Mouse (Mus musculus): ENCODE results near the gene Ccdc125. TPM values are rescaled to one million over a fixed set of nuclear protein-coding genes. Genes with fewer than 3 reads are reported as not detected.

Gene Ccdc125
- total and polyA plus RNA-seq, 3 experiments, result 0.32 to 0.59 (median 0.39) TPM

- H3K27ac ChIP-seq, result no peak overlapping the region
- 96% methylated on average over 2 of the region's 2 CpGs for WGBS
- intact Hi-C loops (cut with DNase I), result loop anchor here (5.0 kb wide), 1 partner anchor 80 kb away; the partner anchor contains the start of genes Ak6, Rad17 and Taf9
Measured at GRCm38 (mm10) chr13:100732756-100733155, 63.2 kb downstream of the Ccdc125 start.

DNA sequence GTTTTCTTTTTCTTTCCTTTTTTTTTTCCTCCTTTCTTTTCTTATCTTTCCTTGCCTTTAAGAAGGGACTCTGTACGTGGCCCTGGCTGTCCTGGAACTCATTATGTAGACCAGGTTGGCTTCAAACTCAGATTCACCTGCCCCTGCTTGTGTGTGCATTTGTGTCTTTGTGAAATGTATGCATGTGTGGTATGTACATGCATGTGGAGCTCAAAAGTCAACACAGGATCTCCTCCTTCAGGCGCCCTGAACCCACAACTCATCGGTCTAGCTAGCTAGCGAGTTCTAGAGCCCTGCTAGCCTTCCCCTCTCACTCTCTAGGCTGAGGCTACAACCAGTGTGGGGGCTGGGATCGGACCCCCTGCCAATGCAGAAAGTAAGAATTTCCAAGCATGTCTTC is 73.3 kb downstream of the Ccdc125 start:
- intact Hi-C loops (cut with DNase I), result loop anchor here (1.0 kb wide), 1 partner anchor 32 kb away; the partner anchor contains the start of gene Cenph
- Histone ChIP-seq H3K4me3 (peak overlapping the region; percentile 100; the same call in 1 of the 2 replicates), H3K27me3 (ENCODE audit: control insufficient read depth, insufficient read depth, low read length) (no peaks in the 10 kb centered on the region), H3K79me2 (replicated peaks; ENCODE audit: control insufficient read depth, insufficient read depth, low read length) (no peaks in the 10 kb centered on the region), H3K9ac (ENCODE audit: low read depth, low read length) (no peak overlapping the region), H3K27ac (no peak overlapping the region), H3K4me1 (ENCODE audit: control insufficient read depth, insufficient read depth, low read length) (peaks cover 2% of the 10 kb centered on the region), H3K36me3 (ENCODE audit: control insufficient read depth, insufficient read depth, low read length) (peaks cover 2% of the 10 kb centered on the region)
- no peak for DNase-seq
- TF ChIP-seq CTCF (IDR thresholded peaks at IDR 0.05), result no peak
- TF ChIP-seq EP300 (IDR thresholded peaks at IDR 0.05; ENCODE audit: insufficient read depth, low read depth, low read length), result no peak
- WGBS, result 85% methylated on average over 5 of the region's 5 CpGs

More at GRCm38 (mm10) chr13:100732756-100733155, 63.2 kb downstream of the Ccdc125 start:
- Histone ChIP-seq H3K4me3 (no peak overlapping the region), H3K9ac (ENCODE audit: low read depth, low read length) (no peak overlapping the region), H3K27me3 (ENCODE audit: control insufficient read depth, insufficient read depth, low read length) (no peaks in the 10 kb centered on the region), H3K4me1 (ENCODE audit: control insufficient read depth, insufficient read depth, low read length) (peaks cover 9% of the 10 kb centered on the region), H3K79me2 (replicated peaks; ENCODE audit: control insufficient read depth, insufficient read depth, low read length) (peaks cover 1% of the 10 kb centered on the region; the same call in 1 of the 2 replicates), H3K36me3 (ENCODE audit: control insufficient read depth, insufficient read depth, low read length) (peaks cover 15% of the 10 kb centered on the region)
- no peak for DNase-seq
- TF ChIP-seq EP300 (IDR thresholded peaks at IDR 0.05; ENCODE audit: insufficient read depth, low read depth, low read length), result no peak
- TF ChIP-seq POLR2A (IDR thresholded peaks at IDR 0.05; ENCODE audit: insufficient read depth, low read depth, low read length), result no peak
- no peak for TF ChIP-seq CTCF (IDR thresholded peaks at IDR 0.05)

DNA sequence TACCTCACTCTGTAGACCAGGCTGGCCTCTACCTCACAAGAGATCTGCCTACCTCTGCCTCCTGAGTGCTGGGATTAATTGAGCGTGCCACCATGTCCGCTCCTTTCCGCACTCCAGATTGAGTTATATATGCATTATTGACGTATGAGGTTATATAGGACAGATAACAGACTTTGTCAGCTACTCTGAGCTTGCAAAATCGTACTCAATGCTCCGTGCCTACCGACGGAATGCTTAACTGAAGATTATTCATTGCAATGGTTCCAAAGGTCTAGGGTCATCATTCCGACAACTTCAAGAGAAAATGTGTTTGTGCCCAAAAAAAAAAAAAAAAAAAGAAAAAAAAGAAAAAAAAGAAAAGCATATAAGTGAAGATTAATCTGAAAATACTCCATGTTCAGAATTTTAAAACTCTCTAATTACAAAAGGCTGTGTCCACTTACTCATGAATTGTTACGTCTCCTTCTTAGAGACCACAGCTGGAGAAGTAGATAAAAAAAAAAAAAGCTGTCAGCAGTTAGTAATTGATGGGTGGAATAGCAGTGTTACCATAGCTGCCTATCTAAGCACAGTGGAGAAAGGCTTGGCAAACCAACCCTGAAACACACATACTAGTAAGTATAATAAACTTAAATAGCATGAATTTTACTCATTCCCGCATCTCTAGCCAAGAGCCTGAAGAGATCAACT is 74.0 kb downstream of the Ccdc125 start:
- Histone ChIP-seq H3K27me3 (ENCODE audit: control insufficient read depth, insufficient read depth, low read length) (no peaks in the 10 kb centered on the region), H3K4me3 (peak overlapping the region; percentile 100), H3K27ac (peak overlapping the region; percentile 97), H3K9ac (ENCODE audit: low read depth, low read length) (peak overlapping the region; percentile 62; the same call in 1 of the 2 replicates), H3K36me3 (ENCODE audit: control insufficient read depth, insufficient read depth, low read length) (peaks cover 2% of the 10 kb centered on the region), H3K4me1 (ENCODE audit: control insufficient read depth, insufficient read depth, low read length) (peaks cover 2% of the 10 kb centered on the region), H3K79me2 (replicated peaks; ENCODE audit: control insufficient read depth, insufficient read depth, low read length) (no peaks in the 10 kb centered on the region)
- DNase-seq, result no peak
- TF ChIP-seq CTCF (IDR thresholded peaks at IDR 0.05) (no peak), EP300 (IDR thresholded peaks at IDR 0.05; ENCODE audit: insufficient read depth, low read depth, low read length) (no peak)
- intact Hi-C loops (cut with DNase I), result loop anchor here (1.0 to 2.0 kb wide), 4 partner anchors 12 to 89 kb away; partner anchors contain the start of genes Ccnb1, Cenph and Slc30a5
- WGBS, result 47% methylated on average over 11 of the region's 11 CpGs

- Histone ChIP-seq H3K4me1 (ENCODE audit: control insufficient read depth, insufficient read depth, low read length) (peaks cover 2% of the 10 kb centered on the region), H3K27me3 (ENCODE audit: control insufficient read depth, insufficient read depth, low read length) (no peaks in the 10 kb centered on the region), H3K79me2 (replicated peaks; ENCODE audit: control insufficient read depth, insufficient read depth, low read length) (no peaks in the 10 kb centered on the region), H3K36me3 (ENCODE audit: control insufficient read depth, insufficient read depth, low read length) (peaks cover 2% of the 10 kb centered on the region), H3K4me3 (peak within 1 kb of the TSS; percentile 100), H3K9ac (ENCODE audit: low read depth, low read length) (peak within 1 kb of the TSS; percentile 88), H3K27ac (peak within 1 kb of the TSS; percentile 97)
- TF ChIP-seq CTCF (IDR thresholded peaks at IDR 0.05) (0 out of 2 replicates have a peak, but pooled peaks have one; percentile 16), POLR2A (IDR thresholded peaks at IDR 0.05; ENCODE audit: insufficient read depth, low read depth, low read length) (peak; percentile 83), EP300 (IDR thresholded peaks at IDR 0.05; ENCODE audit: insufficient read depth, low read depth, low read length) (peak; percentile 26; the same call in 1 of the 2 replicates)
- WGBS, result under 1% methylated on average over 52 of the region's 52 CpGs
- intact Hi-C loops (cut with DNase I), result loop anchor here (1.0 to 2.0 kb wide), 3 partner anchors 13 to 89 kb away; partner anchors contain the start of genes Ccnb1 and Slc30a5
- peak; percentile 94 to 95 for DNase-seq
Measured at GRCm38 (mm10) chr13:100744036-100744744, 74.7 kb downstream of the Ccdc125 start, which contains the start of gene Mrps36. Mrps36 (minus strand) TSS chr13:100744659.

DNA sequence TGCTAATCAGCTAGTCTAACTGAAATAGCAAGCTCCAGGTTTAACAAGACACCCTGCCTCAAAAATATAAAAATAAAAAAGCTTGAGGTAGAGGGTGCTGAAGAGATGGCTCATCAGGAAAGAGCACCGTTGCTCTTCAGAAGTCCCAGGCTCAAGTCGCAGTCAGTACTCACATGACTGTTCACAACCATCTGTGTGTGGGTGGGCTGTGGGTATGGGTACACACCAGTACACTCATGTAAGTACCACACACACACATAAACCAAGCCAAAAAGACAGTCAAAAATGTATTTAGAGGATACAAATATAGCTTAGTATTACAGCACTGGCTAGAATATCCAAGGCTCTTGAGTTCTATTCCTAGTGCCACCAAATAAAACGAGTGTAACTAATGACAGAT is 76.6 kb downstream of the Ccdc125 start:
- Histone ChIP-seq H3K4me3 (no peak overlapping the region), H3K79me2 (replicated peaks; ENCODE audit: control insufficient read depth, insufficient read depth, low read length) (no peaks in the 10 kb centered on the region), H3K27me3 (ENCODE audit: control insufficient read depth, insufficient read depth, low read length) (no peaks in the 10 kb centered on the region), H3K4me1 (ENCODE audit: control insufficient read depth, insufficient read depth, low read length) (peaks cover 2% of the 10 kb centered on the region), H3K36me3 (ENCODE audit: control insufficient read depth, insufficient read depth, low read length) (peaks cover 2% of the 10 kb centered on the region), H3K9ac (ENCODE audit: low read depth, low read length) (no peak overlapping the region), H3K27ac (no peak overlapping the region)
- TF ChIP-seq EP300 (IDR thresholded peaks at IDR 0.05; ENCODE audit: insufficient read depth, low read depth, low read length), result no peak
- no peak for TF ChIP-seq POLR2A (IDR thresholded peaks at IDR 0.05; ENCODE audit: insufficient read depth, low read depth, low read length)
- TF ChIP-seq CTCF (IDR thresholded peaks at IDR 0.05), result no peak
- WGBS, result 72% methylated on average over 3 of the region's 3 CpGs
- intact Hi-C loops (cut with DNase I), result no loop called here
- no peak for DNase-seq

Other genes with a start within 250 kb of the Ccdc125 start
- gene Naip1, start 216.8 kb upstream of the Ccdc125 start, total RNA-seq (2021), result under 1 TPM; 0.05 to 0.09 TPM
- gene Naip1, start 216.8 kb upstream of the Ccdc125 start, polyA plus RNA-seq (2012; rRNA removed), result not detected in 2 replicates
- gene Gtf2h2, start 177.1 kb upstream of the Ccdc125 start, total RNA-seq (2021), result 10 to 100 TPM; 21.4 to 24.3 TPM
- 15.5 and 24.3 TPM in 2 replicates for gene Gtf2h2, start 177.1 kb upstream of the Ccdc125 start, polyA plus RNA-seq (2012; rRNA removed)
- gene Ocln, start 117.0 kb upstream of the Ccdc125 start, total RNA-seq (2021), result under 1 TPM; 0.43 to 0.76 TPM
- gene Ocln, start 117.0 kb upstream of the Ccdc125 start, polyA plus RNA-seq (2012; rRNA removed), result 0.37 and 0.82 TPM in 2 replicates
- under 1 TPM; 0.27 to 0.34 TPM for gene Marveld2, start 52.7 kb upstream of the Ccdc125 start, total RNA-seq (2021)
- gene Marveld2, start 52.7 kb upstream of the Ccdc125 start, polyA plus RNA-seq (2012; rRNA removed), result 0.50 and 0.66 TPM in 2 replicates
- 10 to 100 TPM; 55.1 to 65.7 TPM for gene Ak6, start 18.7 kb upstream of the Ccdc125 start, total RNA-seq (2021)
- gene Ak6, start 18.7 kb upstream of the Ccdc125 start, polyA plus RNA-seq (2012; rRNA removed), result 49.9 and 92.7 TPM in 2 replicates
- gene Rad17, start 18.7 kb upstream of the Ccdc125 start, total RNA-seq (2021), result 10 to 100 TPM; 15.0 TPM
- gene Rad17, start 18.7 kb upstream of the Ccdc125 start, polyA plus RNA-seq (2012; rRNA removed), result 5.6 and 9.5 TPM in 2 replicates
- gene Taf9, start 18.1 kb upstream of the Ccdc125 start, total RNA-seq (2021), result 1 to 10 TPM; 9.8 TPM
- gene Taf9, start 18.1 kb upstream of the Ccdc125 start, polyA plus RNA-seq (2012; rRNA removed), result 2.2 and 3.4 TPM in 2 replicates
- gene Cdk7, start 61.2 kb downstream of the Ccdc125 start, total RNA-seq (2021), result 10 to 100 TPM; 21.7 to 24.0 TPM
- 11.2 and 18.2 TPM in 2 replicates for gene Cdk7, start 61.2 kb downstream of the Ccdc125 start, polyA plus RNA-seq (2012; rRNA removed)
- 100 to 1,000 TPM; 185 to 206 TPM for gene Mrps36, start 74.9 kb downstream of the Ccdc125 start, total RNA-seq (2021)
- 161 and 254 TPM in 2 replicates for gene Mrps36, start 74.9 kb downstream of the Ccdc125 start, polyA plus RNA-seq (2012; rRNA removed)
- under 1 TPM in 1 of 2 experiments, not detected in 1; 0.23 TPM for gene Cenph, start 106.2 kb downstream of the Ccdc125 start, total RNA-seq (2021)
- 0.08 TPM in 1 of 2 replicates, not detected in the other for gene Cenph, start 106.2 kb downstream of the Ccdc125 start, polyA plus RNA-seq (2012; rRNA removed)
- under 1 TPM; 0.21 to 0.41 TPM for gene Ccnb1, start 116.9 kb downstream of the Ccdc125 start, total RNA-seq (2021)
- 0.35 and 0.59 TPM in 2 replicates for gene Ccnb1, start 116.9 kb downstream of the Ccdc125 start, polyA plus RNA-seq (2012; rRNA removed)
- gene Slc30a5, start 163.7 kb downstream of the Ccdc125 start, total RNA-seq (2021), result 10 to 100 TPM; 21.0 to 21.2 TPM
- 13.4 and 25.0 TPM in 2 replicates for gene Slc30a5, start 163.7 kb downstream of the Ccdc125 start, polyA plus RNA-seq (2012; rRNA removed)

Measured in heart, adult 2 months (tissue).